Mouse (Mus musculus): Measurements from ENCODE around the gene Islr2. TPM values are rescaled to one million over a fixed set of nuclear protein-coding genes. Genes with fewer than 3 reads are reported as not detected.
A peak's percentile ranks its signal among the peaks of the same experiment; 100 is the strongest.

The Islr2 gene
- total RNA-seq, 1 experiment from 2014 or later = 1.4 TPM

DNA sequence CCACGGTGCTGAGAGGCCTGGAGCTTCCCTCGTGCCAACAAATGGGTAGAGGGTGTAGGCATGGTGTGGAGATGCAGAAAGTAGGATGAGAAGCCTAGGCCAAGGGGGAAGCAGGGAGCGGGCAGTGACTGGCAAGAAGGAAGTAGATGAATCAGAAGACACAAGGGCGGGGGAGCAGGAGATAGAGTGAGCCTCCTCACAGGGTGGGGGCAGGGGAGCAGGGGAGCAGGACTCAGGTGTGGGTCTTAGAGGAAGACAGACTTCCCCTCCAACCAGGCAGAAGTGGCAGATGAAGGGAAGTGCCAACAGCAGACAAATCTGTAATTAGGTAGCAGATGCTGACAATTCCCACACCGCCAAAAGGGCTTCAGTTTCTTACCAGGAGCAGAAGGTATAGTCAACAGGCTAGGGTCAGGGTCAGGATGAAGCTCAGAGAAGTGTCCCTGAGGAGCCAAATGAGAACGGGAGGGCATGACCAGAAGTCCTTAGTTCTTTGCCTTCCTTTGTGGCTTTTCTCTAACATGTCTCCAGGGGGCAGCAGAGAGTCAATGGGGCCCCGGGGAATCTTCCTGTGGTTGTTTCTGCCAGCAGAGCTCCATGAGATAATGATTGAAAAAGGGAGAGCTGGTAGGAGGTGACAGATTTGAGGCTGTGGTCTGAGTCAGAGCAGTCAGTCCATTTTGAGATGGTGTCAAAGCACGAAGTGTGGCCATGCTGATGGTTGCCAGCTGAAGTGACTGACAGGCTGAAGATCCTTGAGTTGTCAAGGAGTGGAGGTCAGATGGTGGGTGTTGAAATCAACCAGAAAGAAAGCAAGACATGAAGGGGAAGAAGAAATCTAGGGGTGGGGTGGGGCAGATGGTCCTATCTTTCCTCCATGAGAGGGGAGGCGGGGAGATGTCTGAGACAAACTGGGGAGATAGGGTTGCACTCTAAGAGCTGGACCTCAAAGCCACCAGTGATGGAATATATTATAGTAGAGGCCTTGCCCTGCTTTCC, 22.1 kb upstream of the Islr2 start:
- peak; percentile 51 for ATAC-seq (ENCODE audit: extremely low read depth, insufficient number of reproducible peaks, low FRiP score, poor library complexity, severe bottlenecking)

- ATAC-seq (ENCODE audit: extremely low read depth, insufficient number of reproducible peaks, low FRiP score, poor library complexity, severe bottlenecking) = no peak
Observed at GRCm38 (mm10) chr9:58224356-58224755, 20.2 kb upstream of the Islr2 start.

DNA sequence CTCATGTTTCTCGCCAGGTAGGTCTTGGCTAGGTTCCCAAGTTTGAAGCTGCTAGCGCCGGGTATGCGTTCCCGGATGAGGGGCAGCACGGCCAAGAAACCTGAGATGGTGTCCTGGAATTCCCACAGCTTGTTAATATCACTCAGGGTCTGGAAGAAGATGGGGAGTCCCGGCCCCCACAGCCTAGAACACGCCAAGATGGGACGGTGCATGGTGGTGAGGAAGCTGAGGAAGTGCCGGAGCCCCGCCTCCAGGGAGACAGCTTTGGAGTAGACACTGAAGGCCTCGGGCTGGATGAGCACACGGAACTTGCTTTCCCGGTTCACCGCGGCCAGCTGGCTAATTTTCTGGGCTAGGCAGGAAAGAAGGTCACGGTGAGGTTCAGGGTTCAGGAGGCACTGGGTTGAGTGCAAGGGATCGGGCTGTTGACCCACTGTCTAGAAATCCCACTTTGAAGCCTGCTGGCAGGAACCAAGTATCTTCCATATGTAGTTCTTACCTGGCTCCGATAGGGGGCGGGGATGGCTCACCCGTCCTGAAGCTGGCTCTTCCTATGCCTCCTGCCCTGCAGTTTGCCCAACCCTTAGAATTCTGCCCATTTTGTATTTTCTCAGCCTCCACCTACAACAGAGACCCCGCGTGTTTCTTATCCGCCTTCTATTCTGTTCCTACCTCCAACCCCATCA, 16.2 kb upstream of the Islr2 start:
- ATAC-seq (ENCODE audit: extremely low read depth, insufficient number of reproducible peaks, low FRiP score, poor library complexity, severe bottlenecking) = peak; percentile 47; the same call in 1 of the 2 replicates

- no peak for ATAC-seq (ENCODE audit: extremely low read depth, insufficient number of reproducible peaks, low FRiP score, poor library complexity, severe bottlenecking)
Observed at GRCm38 (mm10) chr9:58218539-58218938, 14.4 kb upstream of the Islr2 start.

- ATAC-seq (ENCODE audit: extremely low read depth, insufficient number of reproducible peaks, low FRiP score, poor library complexity, severe bottlenecking) = no peak
Observed at GRCm38 (mm10) chr9:58216402-58216801, 12.3 kb upstream of the Islr2 start.

GRCm38 (mm10) chr9:58214519-58215180, 10.5 kb upstream of the Islr2 start:
- no peak for ATAC-seq (ENCODE audit: extremely low read depth, insufficient number of reproducible peaks, low FRiP score, poor library complexity, severe bottlenecking)

- no peak for ATAC-seq (ENCODE audit: extremely low read depth, insufficient number of reproducible peaks, low FRiP score, poor library complexity, severe bottlenecking)
Observed at GRCm38 (mm10) chr9:58213865-58214264, 9.7 kb upstream of the Islr2 start.

DNA sequence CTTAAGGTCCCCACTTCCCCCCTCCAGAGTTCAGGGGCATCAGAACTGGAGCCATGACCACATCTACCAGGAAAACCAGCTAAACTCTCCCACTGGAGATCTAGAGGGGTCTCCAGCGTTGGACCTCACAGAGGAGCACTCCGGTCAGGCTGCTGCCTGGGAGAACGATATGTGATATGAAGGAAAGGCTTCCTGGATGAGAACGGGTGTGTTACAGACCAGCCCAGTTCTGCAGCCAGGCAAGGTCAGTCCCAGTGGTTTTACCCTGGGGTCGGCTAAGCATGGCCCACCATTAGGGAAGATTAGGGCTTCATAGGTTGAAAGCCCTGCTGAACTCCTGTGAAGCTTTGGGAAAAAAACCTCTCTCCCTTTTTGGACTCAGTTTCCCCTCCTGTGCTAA, 9.3 kb upstream of the Islr2 start:
- no peak for ATAC-seq (ENCODE audit: extremely low read depth, insufficient number of reproducible peaks, low FRiP score, poor library complexity, severe bottlenecking)

DNA sequence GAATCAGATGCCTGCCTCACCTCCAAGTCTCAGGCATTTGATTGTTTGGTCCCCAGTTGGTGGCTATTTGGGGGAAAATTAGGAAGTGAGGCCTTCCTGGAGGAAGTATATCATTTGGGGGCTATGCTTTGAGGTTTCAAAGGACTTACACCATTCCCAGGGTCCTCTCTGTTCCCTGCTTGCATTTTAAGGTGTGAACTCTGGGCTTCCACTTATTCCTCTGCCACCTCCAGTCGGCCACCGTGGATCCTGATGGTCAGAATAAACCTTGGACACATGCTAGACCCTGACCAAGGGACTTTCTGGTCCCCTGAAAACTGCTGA, 6.1 kb upstream of the Islr2 start:
- no peak for ATAC-seq (ENCODE audit: extremely low read depth, insufficient number of reproducible peaks, low FRiP score, poor library complexity, severe bottlenecking)

DNA sequence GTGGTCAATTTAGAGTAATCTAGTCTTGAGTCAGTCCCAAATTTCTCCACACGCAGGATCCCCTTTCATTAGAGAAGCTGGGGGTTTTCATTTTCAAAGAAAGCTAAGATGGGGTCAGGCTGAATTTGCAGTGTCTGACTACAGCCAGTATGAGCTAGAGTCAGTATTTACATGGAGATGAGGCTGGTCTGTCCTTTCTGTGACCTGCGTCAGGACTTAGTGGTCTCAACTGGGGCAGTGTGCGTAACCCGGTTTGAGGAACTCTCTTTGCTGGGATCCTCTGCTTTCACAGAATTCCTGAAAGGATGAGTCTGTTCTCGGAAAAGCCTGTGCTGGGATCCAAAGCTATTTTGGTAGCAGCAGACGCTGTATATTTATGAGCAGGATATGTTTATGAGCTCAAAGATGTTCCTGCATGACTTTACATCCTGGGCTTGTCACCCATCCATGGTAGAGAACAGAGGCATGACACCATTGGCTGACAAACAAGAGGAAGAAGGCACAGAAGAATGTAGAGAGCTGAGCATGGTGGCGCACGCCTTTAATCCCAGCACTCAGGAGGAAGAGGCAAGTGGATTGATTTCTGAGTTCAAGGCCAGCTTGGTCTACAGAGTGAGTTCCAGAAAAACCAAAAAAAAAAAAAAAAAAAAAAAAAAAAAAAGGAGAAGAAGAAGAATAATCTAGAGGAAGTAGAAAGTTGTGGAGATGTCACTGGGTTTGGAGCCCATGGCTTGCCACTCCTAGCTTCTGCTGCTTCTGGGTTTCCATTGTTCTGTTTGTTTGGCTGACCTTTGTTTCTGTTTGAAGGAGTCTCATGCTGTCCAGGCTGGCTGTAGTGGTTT, 5.6 kb upstream of the Islr2 start:
- no peak for ATAC-seq (ENCODE audit: extremely low read depth, insufficient number of reproducible peaks, low FRiP score, poor library complexity, severe bottlenecking)

- ATAC-seq (ENCODE audit: extremely low read depth, insufficient number of reproducible peaks, low FRiP score, poor library complexity, severe bottlenecking) = no peak
Observed at GRCm38 (mm10) chr9:58206013-58206412, 1.9 kb upstream of the Islr2 start.

DNA sequence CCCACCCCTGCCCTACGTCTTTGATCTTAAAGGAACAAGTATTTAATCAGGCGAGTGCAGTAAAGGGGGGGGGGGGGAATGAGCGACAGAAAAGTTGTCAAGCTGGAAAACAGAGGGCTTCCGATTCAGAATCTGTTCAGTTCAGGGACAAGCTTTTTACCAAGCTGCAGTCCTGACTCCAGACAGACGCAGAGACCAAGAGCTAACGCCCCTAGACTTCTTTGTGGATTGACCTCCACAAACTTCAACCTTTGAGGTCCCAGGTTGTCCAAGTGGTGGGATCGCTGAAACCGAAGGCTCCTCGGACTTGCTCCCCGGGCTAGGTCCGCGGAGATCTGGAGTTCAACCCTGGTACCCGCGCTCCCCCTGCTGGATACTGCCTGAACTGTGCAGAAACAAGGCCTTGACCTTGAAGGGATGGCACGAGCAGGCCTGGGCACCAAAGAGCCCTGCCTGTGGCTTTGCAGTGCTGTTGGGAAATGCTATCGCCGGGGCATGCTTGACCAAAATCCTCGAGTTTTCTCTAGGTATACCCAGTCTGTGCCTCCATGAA, 405 bp upstream of the Islr2 start:
- ATAC-seq (ENCODE audit: extremely low read depth, insufficient number of reproducible peaks, low FRiP score, poor library complexity, severe bottlenecking) = peak; percentile 84

GRCm38 (mm10) chr9:58202676-58203453, 1.3 kb downstream of the Islr2 start:
- no peak for ATAC-seq (ENCODE audit: extremely low read depth, insufficient number of reproducible peaks, low FRiP score, poor library complexity, severe bottlenecking)

DNA sequence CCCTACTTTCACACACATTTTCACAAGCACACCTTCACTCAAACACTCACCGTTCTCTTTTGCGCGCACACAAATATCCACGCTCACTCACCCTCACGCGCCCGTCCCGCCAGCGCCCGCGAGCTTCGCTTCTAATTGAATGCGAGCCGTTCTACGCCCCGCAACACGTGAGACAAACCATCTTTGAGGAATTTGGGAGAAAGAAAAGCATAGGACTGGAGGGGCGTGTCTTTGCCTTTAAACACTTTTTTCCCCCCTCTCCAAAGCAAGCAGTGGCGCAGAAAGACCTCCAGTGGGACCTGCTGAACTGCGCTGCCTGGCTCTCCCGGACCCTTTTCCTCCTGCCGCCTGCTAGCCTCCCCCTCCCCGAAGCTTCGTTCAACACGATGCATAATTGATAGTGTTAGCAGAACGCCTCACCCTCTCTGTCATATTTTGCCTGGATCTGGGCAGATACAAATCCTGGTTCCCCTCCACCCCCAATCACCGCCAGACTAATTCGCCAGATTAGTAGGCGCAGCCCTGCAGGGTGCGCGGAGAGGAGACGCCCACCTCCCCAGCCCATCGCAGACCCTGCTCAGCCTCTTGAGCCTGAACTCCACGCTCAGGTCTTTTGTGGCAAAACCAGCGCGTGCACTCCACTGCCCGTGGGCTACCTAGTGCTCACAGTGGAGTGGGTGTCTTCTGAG, 2.1 kb downstream of the Islr2 start:
- ATAC-seq (ENCODE audit: extremely low read depth, insufficient number of reproducible peaks, low FRiP score, poor library complexity, severe bottlenecking) = no peak

- no peak for ATAC-seq (ENCODE audit: extremely low read depth, insufficient number of reproducible peaks, low FRiP score, poor library complexity, severe bottlenecking)
Observed at GRCm38 (mm10) chr9:58201091-58201842, 2.9 kb downstream of the Islr2 start.

- ATAC-seq (ENCODE audit: extremely low read depth, insufficient number of reproducible peaks, low FRiP score, poor library complexity, severe bottlenecking) = no peak
Observed at GRCm38 (mm10) chr9:58200270-58201090, 3.6 kb downstream of the Islr2 start.
